Mouse (Mus musculus) heart, embryonic 10.5 days (tissue): ENCODE results near the gene Rd3. TPM values are rescaled to one million over a fixed set of nuclear protein-coding genes. Genes with fewer than 3 reads are reported as not detected.

ENCODE experiments used
- DNase-seq: peaks from one replicate; pipeline ENCODE4 v3.0.0-alpha.2; 2017; ENCODE audit warnings: low spot score
- H3K27ac ChIP-seq: fragments of 300-500 bp; sonication (generic); 2 replicates; pipeline ENCODE4 v1.5.1; 2016; ENCODE audit warnings: mild to moderate bottlenecking
- H3K27me3 ChIP-seq: fragments of 300-500 bp; sonication (generic); 2 replicates; pipeline ENCODE4 v1.6.1; 2016; ENCODE audit warnings: mild to moderate bottlenecking; ENCODE audit not compliant: poor library complexity, insufficient read depth, severe bottlenecking
- H3K36me3 ChIP-seq: fragments of 300-500 bp; sonication (generic); 2 replicates; pipeline ENCODE4 v1.6.1; 2016; ENCODE audit warnings: mild to moderate bottlenecking, moderate library complexity
- H3K4me1 ChIP-seq: fragments of 300-500 bp; sonication (generic); 2 replicates; pipeline ENCODE4 v1.6.1; 2016; ENCODE audit warnings: mild to moderate bottlenecking
- H3K4me3 ChIP-seq: fragments of 300-500 bp; sonication (generic); 2 replicates; pipeline ENCODE4 v1.5.1; 2016; ENCODE audit warnings: mild to moderate bottlenecking, moderate library complexity
- H3K9me3 ChIP-seq: fragments of 300-500 bp; sonication (generic); 2 replicates; pipeline ENCODE4 v1.6.1; 2016; ENCODE audit warnings: mild to moderate bottlenecking, moderate library complexity
- WGBS: fragments of 180-500 bp; shearing (Covaris S2); methylation state at CpG from one replicate; pipeline ENCODE4 v1.1.7; 2016; 5-methylcytosine and 5-hydroxymethylcytosine counted together
- polyA plus RNA-seq: library from polyadenylated mRNA; unstranded; fragments of >200 nt; fragmentation: Nextera tagmentation; extraction: Ambion mirVana; gene quantifications from 2 replicates; pipeline ENCODE4 v1.2.1, GENCODE M21; 2016

The Rd3 gene
- polyA plus RNA-seq, 1 experiment from 2014 or later = 0.19 TPM

DNA sequence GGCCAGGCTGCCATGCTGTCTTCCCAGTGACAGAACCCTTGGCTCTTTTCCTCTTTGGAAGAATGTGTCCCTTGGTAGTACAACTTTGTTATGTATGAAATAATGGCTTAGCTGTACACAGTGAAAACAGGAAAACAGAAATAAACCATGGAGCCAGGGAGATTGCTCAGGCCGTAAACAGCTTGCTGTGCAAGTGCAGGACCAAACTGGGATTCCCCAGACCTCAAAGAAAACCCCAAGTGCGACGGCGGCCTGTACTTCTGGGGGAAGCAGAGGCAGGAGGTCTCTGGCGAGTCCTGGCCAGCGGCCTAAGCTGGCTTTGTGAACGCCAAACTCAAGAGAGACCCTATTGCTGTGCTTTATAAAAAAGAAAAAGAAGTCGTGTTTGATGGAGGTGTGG is 28.6 kb upstream of the Rd3 start:
- WGBS = 80% methylated on average over 8 of the region's 8 CpGs
- no peak overlapping the region for H3K4me3 ChIP-seq

GRCm38 (mm10) chr1:191950611-191951010 is 26.6 kb upstream of the Rd3 start:
- Histone ChIP-seq H3K27ac (no peak overlapping the region), H3K4me3 (no peak overlapping the region), H3K27me3 (no peaks in the 10 kb centered on the region), H3K36me3 (0 out of 2 replicates have a peak, but pooled peaks cover 2% of the 10 kb centered on the region), H3K4me1 (peaks cover 12% of the 10 kb centered on the region; the same call in 1 of the 2 replicates), H3K9me3 (no peaks in the 10 kb centered on the region)
- WGBS = 58% methylated on average over 2 of the region's 2 CpGs
- DNase-seq = no peak

More for the DNA sequence above, 28.6 kb upstream of the Rd3 start:
- Histone ChIP-seq H3K36me3 (no peaks in the 10 kb centered on the region), H3K27me3 (peaks cover 4% of the 10 kb centered on the region; the same call in 1 of the 2 replicates), H3K4me1 (peaks cover 9% of the 10 kb centered on the region), H3K27ac (no peak overlapping the region), H3K9me3 (no peaks in the 10 kb centered on the region)
- DNase-seq = no peak

DNA sequence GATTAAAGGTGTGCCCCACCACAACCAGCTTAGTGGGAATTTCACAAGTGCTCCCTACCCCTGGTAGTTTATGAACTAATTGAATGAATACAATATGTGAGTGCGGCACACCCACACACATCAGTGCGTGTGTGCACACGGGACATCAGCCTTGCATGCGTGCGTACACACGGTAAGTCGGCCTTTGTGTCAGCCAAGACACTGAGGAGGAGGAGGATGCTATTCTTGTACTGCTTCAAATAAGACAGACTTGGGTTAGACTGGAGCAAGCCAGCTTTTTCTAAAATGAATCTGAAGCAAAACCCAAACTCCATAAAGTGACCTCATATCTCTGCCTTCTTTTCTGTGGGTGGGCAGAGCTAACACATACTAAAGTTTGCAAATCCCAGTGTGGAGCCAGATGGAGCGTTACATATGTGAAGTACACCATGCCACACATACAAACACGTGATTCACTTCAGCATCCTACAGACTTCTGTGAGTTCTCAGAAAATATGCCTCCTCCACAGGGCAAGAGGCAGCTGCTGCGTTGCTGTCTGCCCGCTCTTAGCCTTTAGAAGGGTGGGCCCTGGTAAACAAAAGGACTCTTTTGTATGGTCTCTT is 24.3 kb upstream of the Rd3 start:
- Histone ChIP-seq H3K27me3 (no peaks in the 10 kb centered on the region), H3K9me3 (no peaks in the 10 kb centered on the region), H3K27ac (no peak overlapping the region), H3K4me3 (no peak overlapping the region), H3K36me3 (0 out of 2 replicates have a peak, but pooled peaks cover 2% of the 10 kb centered on the region), H3K4me1 (peaks cover 20% of the 10 kb centered on the region; the same call in 1 of the 2 replicates)
- no peak for DNase-seq
- 88% methylated on average over 11 of the region's 11 CpGs for WGBS

DNA sequence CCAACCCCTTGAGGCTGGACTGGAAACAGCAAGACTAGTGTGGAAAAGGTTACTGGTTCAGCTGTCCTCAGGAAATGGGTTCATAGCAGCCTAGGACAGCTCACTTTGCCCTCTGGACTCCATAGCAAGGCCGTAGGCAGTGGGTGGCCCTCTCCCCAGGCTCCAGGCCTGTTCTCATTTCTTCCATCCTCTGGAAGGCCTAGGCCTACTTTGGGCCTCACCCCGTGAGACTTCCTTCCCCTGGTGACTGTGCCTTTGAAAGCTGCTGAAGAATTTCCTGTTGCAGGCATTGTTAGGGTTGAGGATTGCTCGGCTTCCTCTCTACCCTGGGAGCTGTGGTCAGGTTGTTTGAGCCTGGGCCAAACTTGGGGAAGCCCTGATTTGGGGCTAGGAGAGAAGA is 22.1 kb upstream of the Rd3 start:
- Histone ChIP-seq H3K36me3 (0 out of 2 replicates have a peak, but pooled peaks cover 2% of the 10 kb centered on the region), H3K4me3 (no peak overlapping the region), H3K27me3 (no peaks in the 10 kb centered on the region), H3K27ac (peak overlapping the region; percentile 52), H3K9me3 (no peaks in the 10 kb centered on the region), H3K4me1 (peaks cover 20% of the 10 kb centered on the region; the same call in 1 of the 2 replicates)
- DNase-seq = no peak
- WGBS = 55% methylated on average over 3 of the region's 3 CpGs

DNA sequence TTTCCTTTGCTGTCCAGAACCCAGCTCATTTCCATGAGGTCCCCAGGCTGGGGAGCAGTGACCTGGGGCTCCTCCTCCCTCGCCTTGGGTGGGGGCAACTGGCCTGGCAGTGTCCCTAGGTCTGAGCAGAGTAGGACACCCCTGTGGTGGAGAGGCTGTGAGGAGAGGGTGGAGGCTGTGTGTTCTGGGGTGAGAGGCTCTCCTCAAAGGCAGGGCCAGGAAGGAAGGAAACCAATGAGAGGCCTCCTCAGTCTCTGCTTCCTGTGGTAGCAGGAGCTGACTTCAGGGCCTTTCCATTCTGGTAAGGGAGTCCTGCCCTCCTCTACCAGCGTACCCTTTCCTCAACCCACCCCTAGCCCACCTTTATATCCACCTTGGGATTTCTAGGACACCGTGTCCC is 20.9 kb upstream of the Rd3 start:
- Histone ChIP-seq H3K4me3 (no peak overlapping the region), H3K9me3 (no peaks in the 10 kb centered on the region), H3K27me3 (no peaks in the 10 kb centered on the region), H3K27ac (peak overlapping the region; percentile 75), H3K4me1 (peaks cover 20% of the 10 kb centered on the region; the same call in 1 of the 2 replicates), H3K36me3 (0 out of 2 replicates have a peak, but pooled peaks cover 2% of the 10 kb centered on the region)
- no peak for DNase-seq
- 59% methylated on average over 3 of the region's 3 CpGs for WGBS

DNA sequence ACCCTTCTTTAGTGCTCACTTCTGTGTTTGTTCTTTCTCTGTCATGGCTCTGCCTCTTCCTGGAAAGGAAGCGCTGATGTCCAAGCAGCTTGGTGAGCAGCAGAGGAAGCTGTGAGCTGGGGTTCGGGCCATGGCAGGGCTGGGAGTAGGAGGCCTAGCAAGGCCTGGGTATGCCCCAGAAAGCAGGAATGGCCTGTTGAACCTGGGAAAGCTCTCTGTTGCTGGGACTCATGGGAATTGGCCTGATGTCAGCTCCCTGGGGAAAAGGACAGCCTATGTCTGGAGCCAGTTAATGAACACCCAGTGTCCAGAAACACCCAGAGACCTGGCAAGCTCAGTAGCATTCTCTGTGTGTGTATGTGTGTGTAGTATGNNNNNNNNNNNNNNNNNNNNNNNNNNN is 20.3 kb upstream of the Rd3 start:
- H3K4me3 ChIP-seq = no peak overlapping the region
- no peak for DNase-seq
- H3K4me1 ChIP-seq = peaks cover 20% of the 10 kb centered on the region; the same call in 1 of the 2 replicates
- WGBS = 82% methylated on average over 2 of the region's 2 CpGs
- no peaks in the 10 kb centered on the region for H3K9me3 ChIP-seq
- H3K36me3 ChIP-seq = 0 out of 2 replicates have a peak, but pooled peaks cover 2% of the 10 kb centered on the region
- peak overlapping the region; percentile 75 for H3K27ac ChIP-seq
- H3K27me3 ChIP-seq = no peaks in the 10 kb centered on the region

GRCm38 (mm10) chr1:191957321-191957720 is 19.8 kb upstream of the Rd3 start:
- H3K9me3 ChIP-seq = no peaks in the 10 kb centered on the region
- 96% methylated on average over 3 of the region's 3 CpGs for WGBS
- 0 out of 2 replicates have a peak, but pooled peaks cover 2% of the 10 kb centered on the region for H3K36me3 ChIP-seq
- peaks cover 20% of the 10 kb centered on the region; the same call in 1 of the 2 replicates for H3K4me1 ChIP-seq
- no peak overlapping the region for H3K4me3 ChIP-seq
- H3K27me3 ChIP-seq = no peaks in the 10 kb centered on the region
- no peak overlapping the region for H3K27ac ChIP-seq
- no peak for DNase-seq

GRCm38 (mm10) chr1:191960946-191961345 is 16.2 kb upstream of the Rd3 start:
- Histone ChIP-seq H3K27me3 (no peaks in the 10 kb centered on the region), H3K36me3 (no peaks in the 10 kb centered on the region), H3K4me1 (peaks cover 18% of the 10 kb centered on the region), H3K4me3 (no peak overlapping the region), H3K27ac (no peak overlapping the region), H3K9me3 (no peaks in the 10 kb centered on the region)
- WGBS = 54% methylated on average over 2 of the region's 2 CpGs
- no peak for DNase-seq

- H3K27ac ChIP-seq = no peak overlapping the region
- 73% methylated on average over 3 of the region's 3 CpGs for WGBS
- peaks cover 10% of the 10 kb centered on the region for H3K4me1 ChIP-seq
- H3K36me3 ChIP-seq = no peaks in the 10 kb centered on the region
- H3K27me3 ChIP-seq = peaks cover 5% of the 10 kb centered on the region; the same call in 1 of the 2 replicates
- H3K4me3 ChIP-seq = no peak overlapping the region
- DNase-seq = no peak
- H3K9me3 ChIP-seq = no peaks in the 10 kb centered on the region
Measured at GRCm38 (mm10) chr1:191963413-191963812, 13.8 kb upstream of the Rd3 start.

GRCm38 (mm10) chr1:191963948-191964772 is 13.0 kb upstream of the Rd3 start:
- WGBS = 17% methylated on average over 8 of the region's 8 CpGs
- no peaks in the 10 kb centered on the region for H3K36me3 ChIP-seq
- 0 out of 2 replicates have a peak overlapping the region, but pooled peaks have one; percentile 47 for H3K27ac ChIP-seq
- H3K4me1 ChIP-seq = peaks cover 10% of the 10 kb centered on the region
- H3K27me3 ChIP-seq = peaks cover 5% of the 10 kb centered on the region; the same call in 1 of the 2 replicates
- H3K4me3 ChIP-seq = no peak overlapping the region; the same call in 1 of the 2 replicates
- peak; percentile 92 for DNase-seq
- H3K9me3 ChIP-seq = no peaks in the 10 kb centered on the region

- H3K36me3 ChIP-seq = no peaks in the 10 kb centered on the region
- H3K9me3 ChIP-seq = no peaks in the 10 kb centered on the region
- no peak overlapping the region for H3K4me3 ChIP-seq
- H3K27me3 ChIP-seq = peaks cover 5% of the 10 kb centered on the region; the same call in 1 of the 2 replicates
- H3K27ac ChIP-seq = 0 out of 2 replicates have a peak overlapping the region, but pooled peaks have one; percentile 47
- peak; percentile 88 for DNase-seq
- WGBS = 17% methylated on average over 13 of the region's 13 CpGs
- peaks cover 10% of the 10 kb centered on the region for H3K4me1 ChIP-seq
Measured at GRCm38 (mm10) chr1:191964773-191965481, 12.2 kb upstream of the Rd3 start.

DNA sequence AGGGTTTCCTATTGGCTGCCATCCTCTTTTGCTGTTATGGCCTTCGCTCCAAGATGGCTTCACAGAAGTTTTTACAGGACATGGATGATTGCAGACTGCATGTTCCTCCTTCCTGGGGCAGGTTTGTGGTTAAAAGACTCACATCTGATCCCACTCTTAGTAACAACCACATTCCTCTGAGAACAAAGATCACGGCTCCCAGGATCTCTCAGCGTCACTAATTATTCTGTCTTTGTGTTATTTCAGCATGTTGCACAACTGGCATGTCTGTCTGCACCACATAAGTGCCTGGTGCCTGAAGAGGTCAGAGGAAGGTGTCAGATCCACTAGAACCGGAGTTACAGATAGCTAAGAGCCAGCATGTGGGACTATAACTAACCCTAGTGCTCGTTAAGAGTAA is 7.2 kb upstream of the Rd3 start:
- H3K4me1 ChIP-seq = peaks cover under 1% of the 10 kb centered on the region; the same call in 1 of the 2 replicates
- no peak overlapping the region for H3K27ac ChIP-seq
- H3K9me3 ChIP-seq = no peaks in the 10 kb centered on the region
- no peaks in the 10 kb centered on the region for H3K36me3 ChIP-seq
- H3K27me3 ChIP-seq = peaks cover 5% of the 10 kb centered on the region; the same call in 1 of the 2 replicates
- no peak for DNase-seq
- WGBS = 71% methylated on average over 5 of the region's 5 CpGs
- H3K4me3 ChIP-seq = no peak overlapping the region
